Mouse (Mus musculus): ENCODE results near the gene Ubl5. TPM values are rescaled to one million over a fixed set of nuclear protein-coding genes. Genes with fewer than 3 reads are reported as not detected.
"Not testable (repeated sequence)": the region's sequence is repeated elsewhere in the genome, so short reads cannot be mapped to it uniquely, and the experiment has no call there.

Ubl5 gene
- total and polyA plus RNA-seq, 2 experiments from 2014 or later = 238 to 389 TPM

- Histone ChIP-seq H3K36me3 (replicated peaks; ENCODE audit: control insufficient read depth, insufficient read depth, low read length) (no peaks in the 10 kb centered on the region), H3K4me3 (ENCODE audit: low read depth, low read length) (no peak overlapping the region), H3K4me1 (ENCODE audit: control insufficient read depth, insufficient read depth) (no peaks in the 10 kb centered on the region), H3K27ac (ENCODE audit: low read depth) (no peak overlapping the region), H3K4me2 (ENCODE audit: low read depth, low read length) (no peak overlapping the region), H3K9ac (replicated peaks; ENCODE audit: low read depth, low read length) (no peak overlapping the region), H3K9me3 (replicated peaks; ENCODE audit: control insufficient read depth, low read length) (no peaks in the 10 kb centered on the region), H3K27me3 (ENCODE audit: control insufficient read depth, insufficient read depth, low read length) (no peaks in the 10 kb centered on the region)
- 44% methylated on average over 6 of the region's 7 CpGs for WGBS
- ATAC-seq (ENCODE audit: insufficient read depth, low read depth) (no peak), DNase-seq (ENCODE audit: low spot score) (no peak)
- no peak for TF ChIP-seq EP300 (IDR thresholded peaks at IDR 0.05; ENCODE audit: low read depth)
- no peak for TF ChIP-seq CTCF (IDR thresholded peaks at IDR 0.05; ENCODE audit: low read depth)
These were observed 39.1 kb downstream of the Ubl5 start for GRCm38 (mm10) chr9:20681546-20682388.

- TF ChIP-seq CTCF (IDR thresholded peaks at IDR 0.05; ENCODE audit: low read depth) (no peak), EP300 (IDR thresholded peaks at IDR 0.05; ENCODE audit: low read depth) (no peak)
- DNase-seq (ENCODE audit: low spot score) (no peak), ATAC-seq (ENCODE audit: insufficient read depth, low read depth) (no peak)
- Histone ChIP-seq H3K36me3 (replicated peaks; ENCODE audit: control insufficient read depth, insufficient read depth, low read length) (no peaks in the 10 kb centered on the region), H3K4me2 (ENCODE audit: low read depth, low read length) (no peak overlapping the region), H3K4me1 (ENCODE audit: control insufficient read depth, insufficient read depth) (no peaks in the 10 kb centered on the region), H3K4me3 (ENCODE audit: low read depth, low read length) (no peak overlapping the region), H3K27ac (ENCODE audit: low read depth) (no peak overlapping the region), H3K27me3 (ENCODE audit: control insufficient read depth, insufficient read depth, low read length) (no peaks in the 10 kb centered on the region), H3K9ac (replicated peaks; ENCODE audit: low read depth, low read length) (no peak overlapping the region), H3K9me3 (replicated peaks; ENCODE audit: control insufficient read depth, low read length) (no peaks in the 10 kb centered on the region)
- WGBS = 69% methylated on average over 2 of the region's 2 CpGs
These were observed 39.7 kb downstream of the Ubl5 start for GRCm38 (mm10) chr9:20682389-20682722.

- ATAC-seq (ENCODE audit: insufficient read depth, low read depth) (no peak), DNase-seq (ENCODE audit: low spot score) (no peak)
- Histone ChIP-seq H3K27ac (ENCODE audit: low read depth) (no peak overlapping the region), H3K9ac (replicated peaks; ENCODE audit: low read depth, low read length) (no peak overlapping the region), H3K4me3 (ENCODE audit: low read depth, low read length) (no peak overlapping the region), H3K4me1 (ENCODE audit: control insufficient read depth, insufficient read depth) (no peaks in the 10 kb centered on the region), H3K36me3 (replicated peaks; ENCODE audit: control insufficient read depth, insufficient read depth, low read length) (no peaks in the 10 kb centered on the region), H3K27me3 (ENCODE audit: control insufficient read depth, insufficient read depth, low read length) (no peaks in the 10 kb centered on the region), H3K9me3 (replicated peaks; ENCODE audit: control insufficient read depth, low read length) (no peaks in the 10 kb centered on the region), H3K4me2 (ENCODE audit: low read depth, low read length) (no peak overlapping the region)
- WGBS = 50% methylated on average over 17 of the region's 17 CpGs
- TF ChIP-seq EP300 (IDR thresholded peaks at IDR 0.05; ENCODE audit: low read depth) = no peak
- no peak for TF ChIP-seq CTCF (IDR thresholded peaks at IDR 0.05; ENCODE audit: low read depth)
These were observed 42.6 kb downstream of the Ubl5 start for GRCm38 (mm10) chr9:20685081-20685861.

- TF ChIP-seq CTCF (IDR thresholded peaks at IDR 0.05; ENCODE audit: low read depth) (no peak), EP300 (IDR thresholded peaks at IDR 0.05; ENCODE audit: low read depth) (no peak)
- Histone ChIP-seq H3K36me3 (replicated peaks; ENCODE audit: control insufficient read depth, insufficient read depth, low read length) (no peaks in the 10 kb centered on the region), H3K27me3 (ENCODE audit: control insufficient read depth, insufficient read depth, low read length) (peaks cover 2% of the 10 kb centered on the region; the same call in 1 of the 2 replicates), H3K9me3 (replicated peaks; ENCODE audit: control insufficient read depth, low read length) (no peaks in the 10 kb centered on the region), H3K27ac (ENCODE audit: low read depth) (no peak overlapping the region), H3K4me2 (ENCODE audit: low read depth, low read length) (no peak overlapping the region), H3K4me3 (ENCODE audit: low read depth, low read length) (no peak overlapping the region), H3K9ac (replicated peaks; ENCODE audit: low read depth, low read length) (no peak overlapping the region), H3K4me1 (ENCODE audit: control insufficient read depth, insufficient read depth) (no peaks in the 10 kb centered on the region)
- DNase-seq (ENCODE audit: low spot score) (no peak), ATAC-seq (ENCODE audit: insufficient read depth, low read depth) (no peak)
- 50% methylated on average over 1 of the region's 1 CpGs for WGBS
These were observed 46.7 kb downstream of the Ubl5 start for GRCm38 (mm10) chr9:20689403-20689802.

- Histone ChIP-seq H3K4me3 (ENCODE audit: low read depth, low read length) (no peak overlapping the region), H3K36me3 (replicated peaks; ENCODE audit: control insufficient read depth, insufficient read depth, low read length) (no peaks in the 10 kb centered on the region), H3K4me2 (ENCODE audit: low read depth, low read length) (no peak overlapping the region), H3K9ac (replicated peaks; ENCODE audit: low read depth, low read length) (no peak overlapping the region), H3K27ac (ENCODE audit: low read depth) (no peak overlapping the region), H3K27me3 (ENCODE audit: control insufficient read depth, insufficient read depth, low read length) (peaks cover 8% of the 10 kb centered on the region), H3K9me3 (replicated peaks; ENCODE audit: control insufficient read depth, low read length) (no peaks in the 10 kb centered on the region), H3K4me1 (ENCODE audit: control insufficient read depth, insufficient read depth) (peaks cover 5% of the 10 kb centered on the region; the same call in 1 of the 2 replicates)
- ATAC-seq (ENCODE audit: insufficient read depth, low read depth) (peak; percentile 76; the same call in 1 of the 2 replicates), DNase-seq (ENCODE audit: low spot score) (peak; percentile 14)
- no peak for TF ChIP-seq EP300 (IDR thresholded peaks at IDR 0.05; ENCODE audit: low read depth)
- TF ChIP-seq CTCF (IDR thresholded peaks at IDR 0.05; ENCODE audit: low read depth) = no peak
- 0% methylated on average over 4 of the region's 4 CpGs for WGBS
These were observed 47.2 kb downstream of the Ubl5 start for GRCm38 (mm10) chr9:20689913-20690312.

- H3K27ac ChIP-seq (ENCODE audit: low read depth); ATAC-seq (ENCODE audit: insufficient read depth, low read depth): not testable (repeated sequence)
These were observed 47.8 kb downstream of the Ubl5 start for GRCm38 (mm10) chr9:20690449-20690848.

More at GRCm38 (mm10) chr9:20690449-20690848, 47.8 kb downstream of the Ubl5 start:
- H3K4me2 ChIP-seq (ENCODE audit: low read depth, low read length); H3K9ac ChIP-seq (replicated peaks; ENCODE audit: low read depth, low read length); H3K9me3 ChIP-seq (replicated peaks; ENCODE audit: control insufficient read depth, low read length); H3K4me3 ChIP-seq (ENCODE audit: low read depth, low read length); DNase-seq (ENCODE audit: low spot score); H3K4me1 ChIP-seq (ENCODE audit: control insufficient read depth, insufficient read depth); H3K36me3 ChIP-seq (replicated peaks; ENCODE audit: control insufficient read depth, insufficient read depth, low read length): not testable (repeated sequence)
- peaks cover 11% of the 10 kb centered on the region for H3K27me3 ChIP-seq (ENCODE audit: control insufficient read depth, insufficient read depth, low read length)
- 91% methylated on average over 2 of the region's 2 CpGs for WGBS

All from heart, postnatal 0 days (tissue).